Mouse (Mus musculus): ENCODE data around the gene Scgb1b12. TPM values are rescaled to one million over a fixed set of nuclear protein-coding genes. Genes with fewer than 3 reads are reported as not detected.

The Scgb1b12 gene
- polyA plus RNA-seq (2012; rRNA removed), result not detected in 2 replicates

DNA sequence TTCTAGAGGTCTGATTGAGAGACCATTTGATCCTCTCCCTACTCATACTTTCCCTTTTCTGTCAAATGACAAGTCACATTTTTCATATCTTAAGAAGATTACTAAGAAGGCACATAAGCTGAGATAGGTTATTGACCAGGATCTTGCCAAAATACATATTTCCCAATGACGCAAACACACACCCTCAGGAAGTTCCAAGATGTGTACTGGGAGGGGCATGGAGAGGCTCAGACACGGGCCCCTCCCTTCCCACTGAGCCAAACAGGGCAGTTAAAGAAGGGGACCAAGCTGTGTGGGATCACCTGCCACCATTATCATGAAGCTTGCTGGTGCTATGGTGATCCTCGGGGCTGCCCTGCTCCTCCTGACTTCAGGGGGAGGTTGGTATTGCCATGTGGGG is at the start of gene Scgb1b12:
TSS of gene Scgb1b12 (plus strand) at position 301 of the 400 bp plus-strand sequence.

GRCm38 (mm10) chr7:32327145-32327544 is 6.8 kb upstream of the Scgb1b12 start, which contains the start of gene Scgb2b12:
Gene Scgb2b12 (minus strand): TSS chr7:32327245.

Other genes starting within 250 kb of the Scgb1b12 start
- gene Scgb1b10, start 233.3 kb upstream of the Scgb1b12 start, polyA plus RNA-seq (2012; rRNA removed), result not detected in 2 replicates
- gene Scgb2b11, start 123.0 kb upstream of the Scgb1b12 start, polyA plus RNA-seq (2012; rRNA removed), result not detected in 2 replicates
- gene Scgb1b11, start 111.3 kb upstream of the Scgb1b12 start, polyA plus RNA-seq (2012; rRNA removed), result not detected in 2 replicates
- not detected in 2 replicates for gene Scgb2b12, start 6.9 kb upstream of the Scgb1b12 start, polyA plus RNA-seq (2012; rRNA removed)
- gene Scgb1b29, start 107.4 kb downstream of the Scgb1b12 start, polyA plus RNA-seq (2012; rRNA removed), result not detected in 2 replicates

All from ovary, adult 2 months (tissue).